Mouse (Mus musculus) embryo, embryonic 10 days (tissue): ENCODE results near the gene Tac4.

Experiments
- DNase-seq: peaks from one replicate; pipeline ENCODE4 v3.0.0-alpha.2; 2015; ENCODE audit warnings: low spot score

Tac4 gene

GRCm38 (mm10) chr11:95261178-95261751 lies at the start of gene Tac4:
Gene Tac4 (plus strand): TSS chr11:95261529.
- DNase-seq = no peak

DNA sequence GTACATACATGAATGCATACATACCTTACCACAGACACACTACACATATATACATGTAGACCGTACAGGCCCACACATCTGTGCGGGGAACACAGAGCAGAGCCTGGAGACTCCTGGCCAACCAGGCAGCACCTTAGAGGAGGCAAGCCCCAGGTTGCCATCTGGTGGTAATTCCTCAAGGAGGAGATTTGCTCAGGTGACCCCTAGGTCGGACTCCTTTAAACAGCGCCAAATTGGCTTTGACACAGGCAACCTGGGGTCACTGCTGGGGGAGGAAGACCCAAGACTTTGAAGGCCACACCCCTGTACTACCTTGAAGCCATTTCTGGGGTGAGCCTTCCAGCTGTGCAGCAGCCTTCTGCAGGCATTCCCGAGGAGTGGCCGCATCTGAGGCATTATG lies 47.7 kb upstream of the Tac4 start:
- peak; percentile 56 for DNase-seq

DNA sequence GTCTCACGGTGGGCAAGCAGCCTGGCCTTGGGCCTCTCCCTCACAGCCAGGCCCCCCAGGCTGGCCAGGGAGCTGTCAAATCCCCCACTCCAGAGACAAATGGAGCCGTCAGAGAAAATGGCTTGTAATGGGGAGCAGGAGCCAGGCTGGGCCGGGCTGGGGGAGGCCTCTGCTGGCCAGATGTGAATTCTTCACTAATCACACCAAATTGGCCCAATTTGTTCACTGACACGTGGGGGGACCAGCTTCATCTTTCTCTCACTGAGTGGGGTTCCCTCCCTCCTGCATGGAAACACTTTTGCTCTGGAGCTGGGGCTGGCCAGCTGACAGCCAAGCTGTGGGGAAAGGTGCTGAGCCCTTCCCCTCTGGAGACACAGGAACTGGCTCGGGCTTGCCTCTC lies 47.0 kb upstream of the Tac4 start:
- DNase-seq = no peak

- DNase-seq = no peak
Observed at GRCm38 (mm10) chr11:95216193-95216592, 45.1 kb upstream of the Tac4 start.

DNA sequence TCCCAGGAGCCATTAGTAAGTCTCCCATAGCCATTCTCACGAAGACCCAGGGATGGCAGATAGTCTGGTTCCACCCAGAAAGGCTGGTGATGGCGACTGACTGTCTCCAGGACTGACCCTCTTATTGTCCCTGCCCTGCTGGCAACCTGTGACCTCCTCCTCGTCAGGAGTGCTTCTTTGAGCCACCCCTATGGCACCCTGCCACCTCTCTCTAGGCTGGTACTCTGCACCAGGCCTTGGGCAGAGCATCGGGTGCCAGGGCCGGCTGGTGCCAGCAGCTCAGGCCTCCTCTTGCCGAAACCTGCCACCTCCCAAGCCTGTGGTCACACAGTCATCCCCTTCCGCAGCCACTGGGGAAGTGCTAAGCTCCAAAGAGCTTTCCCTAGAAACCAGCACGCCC lies 42.2 kb upstream of the Tac4 start:
- DNase-seq = no peak

DNA sequence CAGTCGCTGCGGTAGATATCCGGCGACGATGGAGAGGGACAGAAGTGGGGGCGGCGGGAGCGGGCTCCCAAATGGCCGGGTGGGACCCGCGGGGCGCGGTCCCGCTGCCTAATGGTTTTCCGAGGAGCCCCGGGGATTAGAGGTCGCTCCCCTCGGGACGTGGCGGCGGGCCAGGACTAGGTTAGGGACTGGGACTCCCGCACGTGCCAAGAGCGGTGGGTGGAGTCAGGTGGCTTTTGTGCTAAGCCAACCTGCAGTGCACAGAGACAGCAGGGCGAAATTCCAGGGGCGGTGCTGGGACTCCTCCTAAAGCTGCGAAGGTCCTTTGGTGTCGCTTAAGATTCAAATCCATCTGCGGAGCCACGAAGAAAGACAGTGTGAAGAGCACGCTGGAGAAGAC lies 37.9 kb upstream of the Tac4 start:
- DNase-seq = peak; percentile 67

DNA sequence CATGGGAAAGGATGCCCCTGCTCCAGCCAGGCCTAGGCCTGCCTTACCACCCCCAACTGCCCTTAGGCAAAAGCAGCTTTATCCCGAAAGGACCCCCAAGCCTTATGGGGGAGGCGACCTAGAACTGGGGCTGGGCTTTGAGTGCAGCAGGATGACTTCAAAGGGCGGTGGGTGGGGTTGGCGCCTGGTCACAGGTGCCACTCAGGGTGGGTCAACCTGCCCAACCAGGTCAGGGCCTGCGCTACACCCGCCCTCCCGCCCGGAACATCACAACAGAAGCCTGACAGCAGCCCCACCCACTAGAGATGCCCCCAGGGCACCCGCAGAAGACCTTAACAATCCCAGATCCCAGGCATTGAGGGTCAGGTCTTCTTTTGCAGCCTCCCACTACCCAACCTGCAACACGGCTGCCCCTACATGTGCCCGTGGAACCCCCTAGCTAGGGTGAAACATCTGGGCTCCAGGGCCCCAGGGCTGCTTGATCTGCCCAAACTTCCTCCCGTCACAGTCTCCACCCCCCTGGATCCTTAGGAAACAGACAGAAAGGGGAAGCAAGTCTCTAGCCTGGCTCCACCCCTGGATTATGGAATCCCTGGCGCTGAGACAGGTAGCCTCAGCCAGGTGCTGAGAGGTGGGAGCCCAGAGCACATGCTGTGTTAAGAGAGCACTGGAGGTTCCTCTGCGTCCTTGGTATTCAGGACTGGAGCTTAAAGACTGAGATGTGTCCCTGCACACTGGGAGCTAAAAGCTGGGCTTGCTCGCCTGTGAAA lies 37.0 kb upstream of the Tac4 start:
- no peak for DNase-seq

GRCm38 (mm10) chr11:95225448-95225847 lies 35.9 kb upstream of the Tac4 start:
- DNase-seq = no peak

DNA sequence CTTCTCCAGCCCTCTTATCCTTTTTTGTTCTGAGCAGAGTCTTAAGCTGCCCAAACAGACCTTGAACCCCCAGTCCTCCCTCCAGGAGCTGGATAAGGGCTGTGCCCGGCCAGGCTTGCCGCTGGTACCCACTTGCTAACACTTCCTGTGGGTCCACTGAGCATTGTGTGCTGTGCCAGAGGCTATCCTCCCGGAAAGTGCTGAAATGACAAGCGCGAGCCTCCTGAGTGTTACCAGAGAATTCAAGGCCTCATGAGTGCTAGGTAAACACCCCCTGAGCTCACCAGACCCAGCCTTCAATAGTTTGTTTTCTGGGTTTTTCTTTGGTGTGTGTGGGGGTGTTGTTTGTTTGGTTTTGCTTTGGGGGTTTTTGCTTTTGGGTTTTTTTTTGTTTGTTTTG lies 33.9 kb upstream of the Tac4 start:
- DNase-seq = peak; percentile 35

- DNase-seq = peak; percentile 83
Observed at GRCm38 (mm10) chr11:95231688-95232328, 29.5 kb upstream of the Tac4 start.

GRCm38 (mm10) chr11:95232329-95232696 lies 29.0 kb upstream of the Tac4 start:
- DNase-seq = no peak

GRCm38 (mm10) chr11:95238477-95238876 lies 22.9 kb upstream of the Tac4 start:
- DNase-seq = peak; percentile 47

DNA sequence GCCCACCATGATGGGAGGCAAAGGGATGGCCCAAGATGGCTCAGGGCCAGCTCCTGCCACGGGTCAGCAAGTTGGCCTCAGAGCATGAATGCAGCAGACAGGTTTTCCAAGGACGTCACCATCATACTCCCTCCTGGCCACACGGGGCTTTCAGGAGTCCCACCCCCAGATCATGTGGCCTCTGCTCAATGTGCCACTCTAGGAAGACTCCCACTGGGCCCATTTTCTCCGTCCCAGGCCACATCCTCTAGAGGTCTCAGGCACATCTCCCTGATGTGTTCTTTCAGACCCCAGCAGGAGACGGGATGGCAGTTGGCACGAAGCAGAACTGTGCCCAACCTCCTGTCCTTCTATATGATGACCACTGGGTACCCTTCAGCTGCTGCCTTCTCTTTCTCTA lies 18.7 kb upstream of the Tac4 start:
- DNase-seq = no peak

GRCm38 (mm10) chr11:95245456-95245855 lies 15.9 kb upstream of the Tac4 start:
- no peak for DNase-seq

DNA sequence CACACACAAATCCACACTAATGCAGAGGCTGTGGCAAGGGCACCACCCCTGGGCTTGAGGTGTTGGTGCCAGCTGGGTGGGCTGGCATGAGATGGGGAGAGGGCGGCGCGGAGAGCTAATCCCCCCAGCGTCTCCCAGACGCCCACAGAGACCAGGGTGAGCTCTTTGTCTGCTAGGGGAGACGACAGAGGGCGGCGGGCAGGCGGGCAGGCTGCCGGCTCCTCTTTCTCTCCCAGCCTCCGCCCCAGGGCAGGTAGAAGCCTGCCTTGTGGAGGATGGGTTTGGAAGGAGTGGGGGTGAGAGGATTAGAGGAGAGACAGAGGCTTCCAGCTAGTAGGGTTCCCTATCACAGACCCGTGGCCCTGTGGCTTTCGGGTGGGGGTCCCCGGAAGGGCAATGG lies 14.3 kb upstream of the Tac4 start:
- DNase-seq = no peak

DNA sequence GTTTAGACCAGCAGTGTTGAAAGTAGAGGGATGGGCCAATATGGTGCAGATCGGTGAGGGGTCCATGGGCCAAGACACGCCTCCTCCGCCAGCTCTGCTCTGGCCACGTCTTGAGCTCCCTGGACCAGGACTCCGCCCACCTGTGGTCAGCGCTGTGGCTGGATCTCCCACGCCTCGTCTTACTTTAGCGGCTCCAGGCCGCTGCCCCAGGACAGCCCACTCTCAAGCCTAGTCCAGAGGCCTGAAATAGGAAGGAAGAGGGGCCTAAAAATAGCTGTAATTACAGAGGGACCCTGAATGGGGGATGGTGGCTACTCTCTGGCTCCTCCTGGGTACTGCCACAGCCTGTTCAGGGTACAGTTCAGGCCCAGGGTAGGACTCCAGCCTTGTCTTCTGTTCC lies 11.2 kb upstream of the Tac4 start:
- DNase-seq = peak; percentile 27

DNA sequence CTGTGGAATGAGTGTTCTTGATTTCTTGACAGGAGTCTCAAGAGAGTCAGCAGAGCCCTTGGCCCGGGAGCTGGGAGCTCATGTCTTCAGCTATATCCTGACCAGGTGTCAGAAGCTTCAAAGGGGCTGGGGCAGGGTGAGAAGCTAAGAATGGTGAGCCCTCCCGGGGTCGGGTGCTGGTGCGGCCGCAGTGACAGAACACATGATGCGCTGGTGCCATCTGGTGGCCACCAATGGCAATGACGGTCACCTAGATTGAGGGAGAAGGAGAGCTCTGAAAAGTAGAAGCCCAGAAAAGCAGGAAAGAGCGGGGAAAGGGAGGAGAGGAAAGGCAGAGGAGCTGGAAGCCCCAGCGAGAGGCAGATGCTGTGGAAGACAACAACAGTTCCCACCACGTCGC lies 10.0 kb upstream of the Tac4 start:
- peak; percentile 94 for DNase-seq

DNA sequence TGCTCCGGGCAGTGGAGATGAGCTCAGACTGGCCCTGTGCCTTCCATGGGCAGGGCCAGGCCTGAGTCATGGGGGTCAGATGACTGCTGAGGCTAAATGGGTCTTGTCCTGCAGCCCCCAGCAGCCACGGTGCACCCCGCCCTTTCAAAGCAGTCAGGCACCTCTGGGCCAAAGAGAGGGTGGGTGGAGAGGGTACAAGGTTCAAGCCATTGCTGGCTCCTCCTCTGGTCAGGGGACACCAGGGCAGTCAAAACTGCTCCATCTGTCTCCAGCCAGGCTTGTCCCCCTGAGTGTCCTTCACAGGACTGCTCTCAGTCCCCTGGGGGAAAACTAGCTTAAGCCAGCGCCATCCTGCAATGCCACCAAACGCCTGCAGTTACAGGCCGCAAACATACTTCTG lies 9.2 kb upstream of the Tac4 start:
- DNase-seq = no peak

- DNase-seq = no peak
Observed at GRCm38 (mm10) chr11:95254165-95254564, 7.2 kb upstream of the Tac4 start.

- no peak for DNase-seq
Observed at GRCm38 (mm10) chr11:95255747-95256146, 5.6 kb upstream of the Tac4 start.

GRCm38 (mm10) chr11:95257930-95258329 lies 3.4 kb upstream of the Tac4 start:
- no peak for DNase-seq

DNA sequence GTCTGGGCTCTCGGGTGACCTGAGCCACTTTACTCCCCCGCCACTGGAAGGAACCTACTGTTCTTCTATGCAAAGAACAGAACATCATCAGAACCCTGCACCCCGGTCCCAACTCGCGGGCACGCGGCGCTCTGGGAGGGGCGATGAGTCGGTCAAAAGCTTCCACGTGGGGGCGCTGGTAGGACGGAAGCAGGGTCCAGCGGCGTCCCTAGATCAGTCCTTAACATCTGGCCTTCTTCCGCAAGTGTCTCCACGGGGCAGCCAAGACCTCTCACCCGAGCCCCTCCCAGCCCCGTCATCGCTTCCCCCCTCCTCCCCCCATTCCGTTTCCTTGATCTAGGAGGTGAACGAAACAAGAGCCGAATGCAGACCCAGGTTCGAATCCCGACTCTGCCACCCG lies 2.8 kb upstream of the Tac4 start:
- DNase-seq = peak; percentile 91

DNA sequence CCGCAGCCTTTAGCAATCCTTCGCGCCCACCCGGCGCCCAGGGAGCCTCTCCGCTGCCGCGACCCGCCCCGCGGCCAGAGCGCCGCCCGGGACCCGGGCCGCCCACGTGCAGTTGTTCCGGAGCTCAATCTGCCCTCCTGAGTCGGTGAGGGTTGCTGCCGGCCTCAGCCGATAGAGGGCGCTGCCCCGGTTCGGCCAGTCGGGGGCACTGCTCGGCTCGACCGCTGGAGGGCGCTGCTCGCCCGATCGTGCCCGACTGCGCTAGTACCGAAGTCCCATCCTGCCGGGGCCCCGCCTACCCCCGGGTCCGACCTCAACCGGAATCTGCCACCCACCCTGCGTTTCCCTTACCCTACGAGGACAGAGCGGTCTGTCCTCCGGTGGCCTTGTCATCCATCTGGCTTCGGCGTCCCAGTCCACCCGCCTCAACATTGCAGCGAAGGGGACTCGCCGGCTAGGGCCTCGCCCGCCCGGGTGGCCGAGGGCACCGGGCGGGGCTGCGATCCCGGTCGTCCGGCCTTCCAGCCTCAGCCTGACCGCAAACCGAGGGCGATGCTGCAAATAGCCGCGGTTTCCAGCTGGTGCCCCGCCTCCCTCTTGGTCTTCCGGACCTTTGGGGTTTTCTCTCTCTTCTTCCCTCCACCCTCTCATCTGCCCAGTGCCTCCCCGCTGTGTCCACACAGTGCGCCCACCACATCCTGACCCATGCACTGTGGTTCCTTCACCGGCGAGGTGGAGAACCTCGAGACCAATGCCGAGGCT lies 2.1 kb upstream of the Tac4 start:
- DNase-seq = peak; percentile 86
